Mouse (Mus musculus) kidney, postnatal 25 days (tissue): ENCODE measurements around the gene Cables2.
A peak's percentile ranks its signal among the peaks of the same experiment; 100 is the strongest.

Experiments
- DNase-seq, 2 experiments: peaks; one replicate each; pipeline ENCODE4 v3.0.0; 2021; ENCODE audit warnings: mixed read lengths in 2 of 2

The Cables2 gene

DNA sequence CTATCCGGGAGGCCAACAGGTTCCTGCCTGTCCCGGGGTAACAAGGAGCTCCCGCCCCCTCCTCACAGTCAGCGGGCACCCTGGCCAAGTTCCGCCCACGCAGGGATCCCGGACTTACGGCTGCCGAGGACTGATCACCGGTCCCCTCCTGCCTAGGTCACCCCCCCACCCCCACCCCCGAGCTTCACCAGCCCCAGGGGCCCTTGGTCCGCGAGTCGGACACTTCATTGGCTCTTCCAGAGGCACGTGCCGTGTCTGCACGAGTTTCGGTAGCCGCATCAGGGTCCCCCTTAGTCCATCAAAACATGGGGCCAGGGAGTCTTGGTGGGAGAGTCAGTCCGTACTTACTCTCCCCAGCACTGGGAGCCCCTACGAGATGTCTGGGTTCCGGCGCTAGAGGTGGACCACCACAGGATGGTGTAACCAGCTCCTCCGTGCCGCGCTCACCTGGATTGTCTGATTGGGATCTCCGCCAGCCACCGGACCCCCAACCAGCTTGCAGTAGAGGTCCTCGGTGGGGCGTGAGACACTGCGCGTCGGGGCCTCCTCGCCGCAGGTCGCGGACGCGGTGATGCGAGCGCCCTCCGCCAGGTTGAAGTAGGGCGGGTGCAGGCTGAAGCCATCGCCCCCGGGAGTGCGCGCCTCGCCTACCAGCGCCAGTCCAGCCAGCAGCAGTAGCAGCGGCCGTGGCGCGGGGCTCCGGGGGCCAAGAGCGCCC, 48.1 kb downstream of the Cables2 start:
- DNase-seq: peak; percentile 58 to 82

GRCm38 (mm10) chr2:180224647-180225043, 48.7 kb downstream of the Cables2 start:
- no peak for DNase-seq

DNA sequence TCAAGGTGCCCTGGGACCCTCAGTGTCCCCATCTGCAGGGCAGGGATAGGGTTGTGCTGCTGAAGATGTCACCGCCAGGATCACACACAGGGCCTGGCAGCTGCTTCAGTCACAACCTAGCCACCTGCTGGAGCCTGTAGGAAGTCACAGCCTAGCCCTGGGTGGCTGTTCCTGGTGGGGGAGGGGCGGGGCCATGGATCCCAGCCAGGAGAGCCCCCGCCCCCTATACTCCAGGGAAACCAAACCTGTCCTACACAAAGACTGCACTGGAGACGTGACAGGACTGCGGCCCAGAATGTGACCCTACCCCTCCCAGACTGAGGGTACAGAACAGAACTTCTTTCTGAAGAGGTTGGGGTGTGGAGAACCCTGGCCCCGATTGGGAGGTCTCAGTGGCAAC, 51.0 kb downstream of the Cables2 start:
- peak; percentile 56 to 78 for DNase-seq

GRCm38 (mm10) chr2:180221051-180221450, 52.2 kb downstream of the Cables2 start:
- DNase-seq: peak; percentile 66 to 79

DNA sequence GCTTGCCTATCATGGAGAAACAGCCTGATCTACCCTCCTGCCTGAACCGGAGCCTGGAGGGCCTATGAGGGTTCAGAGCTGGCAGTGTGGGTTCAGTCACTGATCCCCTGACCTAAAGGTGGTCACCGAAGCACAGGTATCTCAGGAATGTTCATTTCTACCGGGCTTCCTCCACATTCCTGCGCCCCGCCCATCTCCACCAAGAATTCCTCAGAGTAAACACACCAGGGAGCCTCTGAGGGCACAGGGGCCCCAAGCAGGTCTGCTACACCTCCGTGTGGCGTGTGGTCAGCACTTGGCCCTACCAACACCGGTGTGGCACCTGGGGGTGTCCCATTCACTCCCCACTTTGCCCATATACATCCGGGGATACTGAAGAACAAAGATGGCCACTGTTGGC, 53.1 kb downstream of the Cables2 start:
- peak; percentile 60 to 76 for DNase-seq

- peak in 1 of 2 experiments; percentile 63 for DNase-seq
Measured at GRCm38 (mm10) chr2:180219145-180219943, 54.0 kb downstream of the Cables2 start.

DNA sequence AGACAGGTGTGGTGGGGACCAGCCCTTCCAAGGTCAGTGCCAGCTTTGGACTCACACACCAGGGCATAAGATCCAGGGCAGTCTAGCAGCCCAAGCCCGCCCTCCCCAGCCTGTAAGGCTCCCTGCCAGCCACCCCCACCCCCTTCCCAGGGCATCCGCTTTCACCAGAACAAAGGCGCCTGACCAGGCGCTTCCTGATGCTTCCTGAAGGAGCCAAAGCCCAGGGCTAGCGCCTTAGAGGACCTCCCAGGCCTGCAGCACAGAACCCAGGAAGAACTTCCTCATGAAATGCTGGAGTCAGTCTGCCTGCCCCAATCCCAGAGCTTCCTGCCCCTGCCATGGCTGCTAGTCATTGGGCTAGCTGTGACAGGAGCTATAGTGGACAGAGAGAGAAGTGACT, 54.6 kb downstream of the Cables2 start:
- peak; percentile 77 to 90 for DNase-seq

GRCm38 (mm10) chr2:180218241-180218640, 55.1 kb downstream of the Cables2 start:
- no peak for DNase-seq

DNA sequence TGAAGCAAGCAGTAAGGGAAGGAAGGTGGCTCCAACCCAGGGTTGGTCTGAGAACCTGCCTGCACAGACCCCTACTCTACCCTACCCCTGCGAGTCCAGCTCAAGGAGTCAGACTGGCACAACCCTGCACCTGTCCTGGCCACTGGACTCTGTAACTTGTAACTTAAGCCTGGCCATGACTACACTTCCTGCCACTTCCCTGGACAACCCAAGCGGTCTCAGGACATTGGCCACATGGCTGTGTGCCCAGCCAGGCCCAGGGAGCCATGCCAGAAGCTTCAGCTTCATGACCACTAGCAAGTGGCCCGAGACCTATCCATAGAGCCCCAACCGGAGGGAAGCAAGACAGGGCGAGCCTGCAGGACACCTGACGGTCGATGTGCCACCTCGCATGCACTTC, 55.7 kb downstream of the Cables2 start:
- peak; percentile 97 to 98 for DNase-seq

GRCm38 (mm10) chr2:180216921-180217320, 56.4 kb downstream of the Cables2 start:
- DNase-seq: no peak

DNA sequence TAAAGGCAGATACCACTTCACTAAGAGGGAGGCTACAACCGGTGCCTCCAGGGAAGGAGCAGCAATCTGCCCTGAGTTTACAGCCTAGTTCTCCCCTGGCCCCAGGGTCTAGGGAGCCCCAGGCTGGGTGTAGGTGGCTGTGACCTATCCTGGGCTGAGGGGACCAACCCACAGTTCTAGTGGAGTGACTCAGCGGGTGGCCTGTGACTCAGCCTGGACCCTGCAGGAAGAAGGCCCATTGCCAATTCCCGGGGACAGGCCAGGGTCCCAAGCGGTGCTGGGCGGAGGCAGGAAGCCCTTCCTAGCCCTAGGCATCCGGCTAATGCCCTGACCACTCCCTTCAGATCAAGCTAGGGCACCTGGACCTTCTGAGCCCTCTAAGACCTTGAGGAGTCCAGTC, 57.3 kb downstream of the Cables2 start:
- peak; percentile 73 to 88 for DNase-seq

GRCm38 (mm10) chr2:180215011-180215461, 58.3 kb downstream of the Cables2 start:
- peak; percentile 68 to 84 for DNase-seq

GRCm38 (mm10) chr2:180214352-180214978, 58.8 kb downstream of the Cables2 start:
- DNase-seq: peak; percentile 62 to 89

GRCm38 (mm10) chr2:180212255-180212654, 61.0 kb downstream of the Cables2 start:
- no peak for DNase-seq

DNA sequence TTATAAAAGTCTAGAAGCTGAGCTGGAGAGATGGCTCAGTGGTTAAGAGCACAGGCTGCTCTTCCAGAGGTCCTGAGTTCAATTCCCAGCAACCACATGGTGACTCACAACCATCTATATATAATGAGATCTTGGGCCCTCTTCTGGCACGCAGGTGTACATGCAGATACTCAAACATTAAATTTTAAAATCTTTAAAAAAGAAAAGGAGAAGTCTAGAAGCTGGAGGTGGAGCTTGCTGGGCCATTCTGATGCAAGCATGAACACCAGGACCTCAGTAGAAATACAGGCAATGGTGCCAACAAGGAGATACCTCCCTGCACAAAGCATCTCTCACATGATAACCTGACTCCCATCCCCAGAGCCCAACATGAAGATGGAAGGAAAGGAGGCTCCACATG, 64.3 kb downstream of the Cables2 start:
- DNase-seq: no peak
